Mouse (Mus musculus) heart, postnatal 0 days (tissue): ENCODE measurements around the gene Fyb2. TPM values are rescaled to one million over a fixed set of nuclear protein-coding genes. Genes with fewer than 3 reads are reported as not detected.

ENCODE experiments used
- ATAC-seq: fragments of 200-750 bp; cut with Nextera tagmentation; 2 replicates; pipeline ENCODE4 v1.8.0; 2017; ENCODE audit warnings: low read depth, moderate number of reproducible peaks, moderate library complexity; ENCODE audit not compliant: insufficient read depth
- DNase-seq: peaks from one replicate; pipeline ENCODE4 v3.0.0-alpha.2; 2016; ENCODE audit warnings: low spot score
- H3K27ac ChIP-seq: fragments of 300-500 bp; sonication (generic); 2 replicates; pipeline ENCODE4 v1.5.1; 2014; ENCODE audit warnings: low read depth, mild to moderate bottlenecking
- H3K27me3 ChIP-seq: fragments of 300-500 bp; sonication (generic); 2 replicates; pipeline ENCODE4 v1.6.1; 2014; ENCODE audit warnings: low read length, mixed read lengths; ENCODE audit not compliant: control insufficient read depth, insufficient read depth
- H3K36me3 ChIP-seq: fragments of 300-500 bp; sonication (generic); replicated peaks from 2 replicates; pipeline ENCODE4 v1.6.1; 2014; ENCODE audit warnings: low read length, mixed read lengths; ENCODE audit not compliant: control insufficient read depth, insufficient read depth
- H3K4me1 ChIP-seq: fragments of 300-500 bp; sonication (generic); 2 replicates; pipeline ENCODE4 v1.6.1; 2014; ENCODE audit warnings: antibody characterized with exemption; ENCODE audit not compliant: control insufficient read depth, insufficient read depth
- H3K4me2 ChIP-seq: fragments of 300-500 bp; sonication (generic); 2 replicates; pipeline ENCODE4 v1.6.1; 2014; ENCODE audit warnings: low read depth, mild to moderate bottlenecking, low read length, moderate library complexity
- H3K4me3 ChIP-seq: fragments of 300-500 bp; sonication (generic); 2 replicates; pipeline ENCODE4 v1.5.1; 2014; ENCODE audit warnings: low read depth, low read length
- H3K9ac ChIP-seq: fragments of 300-500 bp; sonication (generic); replicated peaks from 2 replicates; pipeline ENCODE4 v1.6.1; 2014; ENCODE audit warnings: low read depth, low read length, mixed read lengths
- H3K9me3 ChIP-seq: fragments of 300-500 bp; sonication (generic); replicated peaks from 2 replicates; pipeline ENCODE4 v1.6.1; 2016; ENCODE audit warnings: low read length; ENCODE audit not compliant: control insufficient read depth
- CTCF ChIP-seq: IDR thresholded peaks from 2 replicates; pipeline ENCODE4 v1.5.1; 2016; ENCODE audit warnings: antibody characterized with exemption, control low read depth, low read depth
- EP300 ChIP-seq: IDR thresholded peaks from 2 replicates; pipeline ENCODE4 v1.6.1; 2016; ENCODE audit warnings: antibody characterized with exemption, low read depth
- WGBS: fragments of 180-500 bp; shearing (Covaris S2); extraction: QIAGEN DNeasy Blood & Tissue Kit; methylation state at CpG from one replicate; pipeline ENCODE4 v1.1.7; 2014; 5-methylcytosine and 5-hydroxymethylcytosine counted together
- polyA plus RNA-seq: library from polyadenylated mRNA; unstranded; fragments of >200 nt; fragmentation: Nextera tagmentation; extraction: Ambion mirVana; gene quantifications from 2 replicates; pipeline ENCODE4 v1.2.1, GENCODE M21; 2015
- total RNA-seq: library from RNA; depleted of rRNA; stranded (reverse); fragments of >200 nt; gene quantifications from 2 replicates; pipeline ENCODE4 v1.2.3, GENCODE M21; 2014; ENCODE audit warnings: low replicate concordance

The Fyb2 gene
- total and polyA plus RNA-seq, 2 experiments from 2014 or later = not detected

DNA sequence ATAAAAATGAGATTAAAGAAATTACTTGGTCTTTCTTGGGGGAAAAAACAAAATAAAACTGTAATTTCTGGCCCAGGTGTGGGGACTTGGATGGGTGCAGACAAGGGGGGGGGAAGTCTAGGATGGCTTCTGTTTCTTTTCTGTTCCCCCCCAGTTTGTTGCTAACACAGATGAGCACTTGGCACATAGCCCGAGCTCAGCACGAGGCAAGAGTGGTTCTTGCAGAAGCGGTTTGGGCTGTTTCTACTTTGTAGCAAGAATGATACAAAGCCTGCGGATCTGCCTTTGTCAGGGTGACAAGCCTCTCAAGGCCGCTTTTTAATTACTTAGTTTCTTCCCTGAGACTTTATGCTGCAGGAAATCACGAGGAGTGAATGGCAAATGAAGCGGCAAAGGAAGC is 43.4 kb downstream of the Fyb2 start:
- Histone ChIP-seq H3K36me3 (no peaks in the 10 kb centered on the region), H3K27me3 (no peaks in the 10 kb centered on the region), H3K4me1 (no peaks in the 10 kb centered on the region), H3K4me3 (no peak overlapping the region), H3K9ac (no peak overlapping the region), H3K9me3 (no peaks in the 10 kb centered on the region), H3K27ac (no peak overlapping the region), H3K4me2 (no peak overlapping the region)
- DNase-seq (no peak), ATAC-seq (no peak)
- 54% methylated on average over 7 of the region's 7 CpGs for WGBS
- no peak for TF ChIP-seq CTCF
- TF ChIP-seq EP300 = no peak

DNA sequence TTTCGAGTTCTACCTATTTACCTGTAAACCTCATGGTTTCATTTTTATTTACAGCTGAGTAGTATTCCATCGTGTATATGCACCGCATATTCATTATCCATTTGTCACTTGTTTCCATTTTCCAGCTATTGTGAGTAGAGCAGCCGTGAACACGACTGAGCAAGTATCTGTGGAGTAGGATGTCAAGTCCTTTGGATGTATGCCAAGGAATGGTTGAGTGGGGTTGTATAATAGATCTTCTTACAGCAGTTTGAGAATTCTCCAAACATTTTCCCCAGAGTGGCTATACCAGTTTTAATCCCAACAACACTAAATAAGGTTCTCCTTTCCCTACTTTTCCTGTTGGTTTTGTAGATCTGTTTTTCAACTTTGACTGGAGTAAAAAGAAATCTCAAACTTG is 48.2 kb downstream of the Fyb2 start:
- Histone ChIP-seq H3K27me3 (no peaks in the 10 kb centered on the region), H3K9me3 (no peaks in the 10 kb centered on the region), H3K4me3 (no peak overlapping the region), H3K36me3 (no peaks in the 10 kb centered on the region), H3K4me2 (no peak overlapping the region), H3K9ac (no peak overlapping the region), H3K4me1 (no peaks in the 10 kb centered on the region), H3K27ac (no peak overlapping the region)
- ATAC-seq (no peak), DNase-seq (no peak)
- TF ChIP-seq EP300 (no peak), CTCF (no peak)
- 66% methylated on average over 5 of the region's 5 CpGs for WGBS

DNA sequence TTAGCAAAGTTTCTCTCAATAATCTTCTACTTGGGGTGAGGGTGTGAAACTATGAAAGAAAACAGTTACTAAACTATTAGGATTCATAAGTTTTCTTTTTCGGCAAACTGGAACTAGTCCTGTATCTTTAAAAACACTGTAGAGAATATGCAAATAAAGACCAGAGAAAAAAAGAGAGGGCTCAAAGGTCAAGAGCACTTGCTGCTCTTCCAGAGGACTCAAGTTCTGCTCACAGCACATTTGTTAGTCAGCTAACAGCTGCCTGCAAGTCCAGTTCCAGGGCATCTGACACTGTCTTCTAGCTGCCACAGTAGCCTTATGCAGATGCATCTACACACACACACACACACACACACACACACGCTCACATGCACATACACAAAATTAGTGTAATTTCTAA is 59.4 kb downstream of the Fyb2 start:
- no peak overlapping the region for H3K27ac ChIP-seq
- no peaks in the 10 kb centered on the region for H3K9me3 ChIP-seq
- TF ChIP-seq EP300 = no peak
- TF ChIP-seq CTCF = no peak
- DNase-seq = no peak
- no peak overlapping the region for H3K9ac ChIP-seq
- no peaks in the 10 kb centered on the region for H3K4me1 ChIP-seq
- H3K4me3 ChIP-seq = no peak overlapping the region
- 89% methylated on average over 2 of the region's 2 CpGs for WGBS
- ATAC-seq = no peak
- H3K36me3 ChIP-seq = no peaks in the 10 kb centered on the region
- no peaks in the 10 kb centered on the region for H3K27me3 ChIP-seq
- H3K4me2 ChIP-seq = no peak overlapping the region

DNA sequence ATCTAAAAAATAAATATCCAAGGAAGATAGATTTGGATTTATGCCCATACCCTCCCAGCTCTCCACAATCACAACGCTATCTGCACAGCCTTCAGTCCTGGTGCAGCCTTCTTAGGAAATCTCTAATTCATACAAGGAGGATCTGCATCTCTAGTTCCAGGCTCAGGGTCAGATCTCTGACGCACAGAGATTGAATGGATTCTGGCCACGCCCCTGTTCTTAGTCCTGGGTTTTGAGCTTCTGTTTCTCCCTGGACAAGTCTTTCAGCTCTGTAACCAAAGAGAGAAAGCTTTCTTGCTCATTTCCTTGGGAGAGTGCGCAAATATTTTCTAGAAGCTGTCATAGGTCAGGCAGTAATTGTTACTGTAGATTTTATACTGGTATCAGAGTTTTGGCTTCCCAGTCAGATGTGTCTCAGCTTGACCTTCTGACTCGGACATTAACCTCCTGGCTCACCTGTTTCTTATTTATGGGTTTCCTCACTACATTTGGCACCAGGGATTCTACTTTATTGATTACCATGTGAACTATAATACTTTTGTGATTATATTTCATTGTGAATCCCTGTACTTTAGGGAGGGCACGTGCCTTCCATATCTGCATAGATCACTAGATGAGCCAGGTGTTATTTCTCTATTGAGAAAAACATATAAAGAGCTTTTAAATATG is 62.0 kb downstream of the Fyb2 start:
- Histone ChIP-seq H3K4me1 (no peaks in the 10 kb centered on the region), H3K9ac (no peak overlapping the region), H3K4me3 (no peak overlapping the region), H3K36me3 (no peaks in the 10 kb centered on the region), H3K27me3 (no peaks in the 10 kb centered on the region), H3K9me3 (no peaks in the 10 kb centered on the region), H3K4me2 (no peak overlapping the region), H3K27ac (no peak overlapping the region)
- no peak for TF ChIP-seq CTCF
- no peak for TF ChIP-seq EP300
- DNase-seq = no peak
- no peak for ATAC-seq
- WGBS = 79% methylated on average over 6 of the region's 6 CpGs

DNA sequence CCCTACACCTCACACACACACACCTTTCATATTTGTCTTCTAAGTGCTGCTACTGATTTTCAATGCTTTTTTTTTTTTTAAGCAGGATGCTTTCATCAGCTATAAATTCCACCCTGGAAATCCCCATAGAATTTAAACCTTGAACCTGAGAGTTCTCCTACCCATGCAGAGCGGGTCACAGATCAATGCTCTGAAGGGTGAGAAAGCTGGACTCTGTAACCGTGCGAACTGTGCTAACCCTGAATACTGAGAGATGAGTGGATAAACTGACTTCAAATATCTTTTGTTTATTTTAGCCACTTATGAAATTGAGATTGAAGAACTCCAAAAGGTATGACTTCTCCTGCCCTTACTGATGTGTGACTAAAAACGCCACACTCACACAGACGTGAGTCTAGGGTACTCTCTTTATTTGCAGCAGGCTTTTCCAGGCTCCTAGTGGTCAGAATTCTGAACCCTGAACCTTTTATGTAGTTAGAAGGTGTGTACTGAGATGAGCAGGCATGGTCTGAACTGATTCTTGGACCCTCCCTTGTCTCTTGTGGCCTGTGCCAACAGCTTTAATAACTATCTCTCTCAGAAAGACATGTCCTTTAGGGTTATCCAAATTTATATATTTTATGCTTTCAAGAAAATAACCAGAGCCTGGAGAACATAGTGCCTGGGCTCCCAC is 72.8 kb downstream of the Fyb2 start:
- Histone ChIP-seq H3K4me2 (no peak overlapping the region), H3K36me3 (no peaks in the 10 kb centered on the region), H3K4me3 (no peak overlapping the region), H3K9ac (no peak overlapping the region), H3K27me3 (no peaks in the 10 kb centered on the region), H3K4me1 (peaks cover 3% of the 10 kb centered on the region; the same call in 1 of the 2 replicates), H3K27ac (no peak overlapping the region), H3K9me3 (no peaks in the 10 kb centered on the region)
- WGBS = 83% methylated on average over 5 of the region's 5 CpGs
- ATAC-seq (no peak), DNase-seq (no peak)
- TF ChIP-seq EP300 (no peak), CTCF (no peak)
